Comparison of ENCODE assay signal across 8 mouse cellular contexts in the genomic region with DNA sequence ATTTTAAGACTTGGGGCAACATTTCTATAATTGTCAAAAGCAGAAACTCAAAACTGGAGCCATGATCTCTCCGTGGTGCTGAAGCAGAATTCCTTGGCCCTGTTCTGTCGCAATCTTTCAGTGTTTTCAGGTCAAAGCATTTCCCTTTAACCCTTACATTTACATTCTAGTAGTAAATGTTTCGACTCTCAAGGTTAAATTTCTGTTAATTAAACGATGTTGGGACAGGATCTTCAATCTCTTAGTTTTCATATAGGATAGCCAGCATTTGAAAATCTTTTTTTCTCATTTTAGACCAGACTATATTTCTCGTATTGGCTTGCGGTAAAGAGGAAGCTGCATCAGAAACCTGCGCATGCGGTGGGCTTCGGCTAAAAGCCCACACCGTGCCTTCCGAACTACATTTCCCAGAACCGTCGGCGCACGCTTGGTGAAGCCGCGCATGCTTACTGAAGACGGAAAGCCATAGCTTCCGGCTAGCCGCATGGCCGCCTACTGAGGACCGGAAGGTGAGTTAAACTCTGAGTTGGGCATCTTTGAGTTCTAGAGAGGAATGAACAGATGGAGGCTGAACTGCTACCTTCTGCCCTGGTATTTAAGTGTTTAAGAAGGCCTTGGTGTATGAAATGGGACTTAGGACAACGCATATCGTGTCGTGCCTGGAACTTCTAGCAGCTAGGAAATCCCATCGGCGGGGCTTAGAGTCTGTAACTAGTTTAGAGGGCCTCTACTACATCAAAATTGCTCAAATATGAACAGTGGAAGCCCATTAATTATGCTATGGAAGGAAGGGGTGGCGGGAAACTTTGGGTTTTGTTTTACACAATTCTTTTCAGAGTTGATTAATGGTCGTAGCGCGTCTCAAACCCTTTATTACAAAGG. TPM values are rescaled to one million over a fixed set of nuclear protein-coding genes. Genes with fewer than 3 reads are reported as not detected.
DNase-seq lines count a peak whose midpoint lies in the region; ATAC-seq and TF ChIP-seq lines count a peak whose summit lies in the region.

No protein-coding gene starts in this region.

- peak overlapping the region; percentile 58 for H3K4me3 ChIP-seq in forebrain, embryonic 16.5 days (replicated peaks; ENCODE audit: low read length)
- H3K4me3 ChIP-seq in layer of hippocampus, adult 2 months = peak overlapping the region; percentile 74
- H3K4me3 ChIP-seq in lung, adult 2 months (replicated peaks; ENCODE audit: extremely low read depth, low read depth, low read length) = peak overlapping the region; percentile 77
- peak overlapping the region; percentile 74 for H3K4me3 ChIP-seq in neural tube, embryonic 15.5 days (replicated peaks)

- no peaks in the 10 kb centered on the region for H3K9me3 ChIP-seq in forebrain, embryonic 16.5 days (ENCODE audit: control insufficient read depth, low read length)
- H3K9me3 ChIP-seq in neural tube, embryonic 15.5 days (replicated peaks) = no peaks in the 10 kb centered on the region

- 2% methylated on average over 31 of the region's 31 CpGs for WGBS in forebrain, embryonic 16.5 days
- 1% methylated on average over 31 of the region's 31 CpGs for WGBS in lung, adult 2 months
- WGBS in neural tube, embryonic 15.5 days = 2% methylated on average over 31 of the region's 31 CpGs

- peaks cover 10% of the 10 kb centered on the region; the same call in 1 of the 2 replicates for H3K36me3 ChIP-seq in forebrain, embryonic 16.5 days (ENCODE audit: control insufficient read depth, insufficient read depth)
- H3K36me3 ChIP-seq in neural tube, embryonic 15.5 days = peaks cover 12% of the 10 kb centered on the region

- H3K27me3 ChIP-seq in forebrain, embryonic 16.5 days (replicated peaks; ENCODE audit: control insufficient read depth, insufficient read depth, low read length) = peaks cover 2% of the 10 kb centered on the region; the same call in 1 of the 2 replicates
- H3K27me3 ChIP-seq in neural tube, embryonic 15.5 days (replicated peaks) = no peaks in the 10 kb centered on the region

- peak; percentile 91 for DNase-seq in MEL-GATA-1-ER (ENCODE audit: extremely low read depth, low read depth)
- DNase-seq in cerebellum, adult 18-20 months = peak; percentile 86 to 88
- DNase-seq in heart, postnatal 4 days = peak; percentile 76
- peak; percentile 76 to 88 for DNase-seq in layer of hippocampus, adult 2 months (ENCODE audit: low spot score in 2 of 2)
- peak; percentile 62 for DNase-seq in lung, adult 2 months
- peak; percentile 76 for DNase-seq in testis, postnatal 10 days (ENCODE audit: low spot score)

- peak overlapping the region; percentile 73 for H3K9ac ChIP-seq in forebrain, embryonic 16.5 days (replicated peaks; ENCODE audit: low read depth, low read length)
- H3K9ac ChIP-seq in neural tube, embryonic 15.5 days (replicated peaks) = peak overlapping the region; percentile 73

- TF ChIP-seq CTCF in layer of hippocampus, adult 2 months (conservative IDR thresholded peaks at IDR 0.05) = no peak
- TF ChIP-seq CTCF in lung, adult 2 months (IDR thresholded peaks at IDR 0.05; ENCODE audit: insufficient read depth, low read length) = no peak

- H3K27ac ChIP-seq in forebrain, embryonic 16.5 days (ENCODE audit: low read length) = peak overlapping the region; percentile 78
- H3K27ac ChIP-seq in layer of hippocampus, adult 2 months = peak overlapping the region; percentile 93
- H3K27ac ChIP-seq in neural tube, embryonic 15.5 days (replicated peaks) = peak overlapping the region; percentile 88

- peak; percentile 94 for ATAC-seq in forebrain, embryonic 16.5 days
- ATAC-seq in neural tube, embryonic 15.5 days (ENCODE audit: low FRiP score) = peak; percentile 90

- peaks cover 17% of the 10 kb centered on the region for H3K4me1 ChIP-seq in forebrain, embryonic 16.5 days (replicated peaks; ENCODE audit: control insufficient read depth, insufficient read depth, low read length)
- H3K4me1 ChIP-seq in lung, adult 2 months (ENCODE audit: control insufficient read depth, insufficient read depth, low read length) = no peaks in the 10 kb centered on the region
- H3K4me1 ChIP-seq in neural tube, embryonic 15.5 days = peaks cover 24% of the 10 kb centered on the region

- peak; percentile 75; the same call in 1 of the 2 replicates for TF ChIP-seq POLR2A in lung, adult 2 months (IDR thresholded peaks at IDR 0.05; ENCODE audit: borderline replicate concordance, extremely low read depth, low read depth, low read length)

- peak overlapping the region; percentile 97 for H3K4me2 ChIP-seq in forebrain, embryonic 16.5 days (ENCODE audit: low read length)
- peak overlapping the region; percentile 93 for H3K4me2 ChIP-seq in neural tube, embryonic 15.5 days

RNA-seq across cellular contexts. Expression of a gene that starts 0.9 kb away (rescaled TPM):
- polyA plus RNA-seq in forebrain, embryonic 16.5 days (2015; fragmentation: Nextera tagmentation; extraction: Ambion mirVana) = 15.7 and 20.6 TPM in 2 replicates
- 1 to 10 TPM; 8.9 to 9.3 TPM for total RNA-seq in heart, postnatal 4 days (2021)
- 10 to 100 TPM; 13.0 to 14.2 TPM for total RNA-seq in layer of hippocampus, adult 2 months (2021)
- 1.1 and 2.2 TPM in 2 replicates for polyA plus RNA-seq in lung, adult 2 months (2012; rRNA removed)
- polyA plus RNA-seq in neural tube, embryonic 15.5 days (2015; fragmentation: Nextera tagmentation; extraction: Ambion mirVana) = 15.5 and 16.9 TPM in 2 replicates

RNA-seq across cellular contexts. Expression of a gene that starts 0.9 kb away (rescaled TPM):
- 19.4 and 21.6 TPM in 2 replicates for polyA plus RNA-seq in forebrain, embryonic 16.5 days (2015; fragmentation: Nextera tagmentation; extraction: Ambion mirVana)
- total RNA-seq in heart, postnatal 4 days (2021) = under 1 TPM; 0.05 to 0.07 TPM
- 10 to 100 TPM; 13.9 to 14.9 TPM for total RNA-seq in layer of hippocampus, adult 2 months (2021)
- polyA plus RNA-seq in lung, adult 2 months (2012; rRNA removed) = 0.02 and 0.03 TPM in 2 replicates
- polyA plus RNA-seq in neural tube, embryonic 15.5 days (2015; fragmentation: Nextera tagmentation; extraction: Ambion mirVana) = 25.6 and 30.2 TPM in 2 replicates

RNA-seq across cellular contexts. Expression of a gene that starts 10.8 kb away (rescaled TPM):
- 1.3 and 2.3 TPM in 2 replicates for polyA plus RNA-seq in forebrain, embryonic 16.5 days (2015; fragmentation: Nextera tagmentation; extraction: Ambion mirVana)
- total RNA-seq in heart, postnatal 4 days (2021) = under 1 TPM; 0.14 to 0.32 TPM
- under 1 TPM; 0.74 to 0.79 TPM for total RNA-seq in layer of hippocampus, adult 2 months (2021)
- not detected in 2 replicates for polyA plus RNA-seq in lung, adult 2 months (2012; rRNA removed)
- 0.89 and 0.97 TPM in 2 replicates for polyA plus RNA-seq in neural tube, embryonic 15.5 days (2015; fragmentation: Nextera tagmentation; extraction: Ambion mirVana)

RNA-seq across cellular contexts. Expression of a gene that starts 10.9 kb away (rescaled TPM):
- polyA plus RNA-seq in forebrain, embryonic 16.5 days (2015; fragmentation: Nextera tagmentation; extraction: Ambion mirVana) = 25.1 and 26.3 TPM in 2 replicates
- 1 to 10 TPM; 7.1 to 7.6 TPM for total RNA-seq in heart, postnatal 4 days (2021)
- total RNA-seq in layer of hippocampus, adult 2 months (2021) = 10 to 100 TPM; 13.0 to 15.8 TPM
- 0.75 and 0.89 TPM in 2 replicates for polyA plus RNA-seq in lung, adult 2 months (2012; rRNA removed)
- polyA plus RNA-seq in neural tube, embryonic 15.5 days (2015; fragmentation: Nextera tagmentation; extraction: Ambion mirVana) = 15.0 and 15.7 TPM in 2 replicates

RNA-seq across cellular contexts. Expression of a gene that starts 41.2 kb away (rescaled TPM):
- not detected in 2 replicates for polyA plus RNA-seq in forebrain, embryonic 16.5 days (2015; fragmentation: Nextera tagmentation; extraction: Ambion mirVana)
- total RNA-seq in heart, postnatal 4 days (2021) = not detected
- not detected for total RNA-seq in layer of hippocampus, adult 2 months (2021)
- not detected in 2 replicates for polyA plus RNA-seq in lung, adult 2 months (2012; rRNA removed)
- not detected in 2 replicates for polyA plus RNA-seq in neural tube, embryonic 15.5 days (2015; fragmentation: Nextera tagmentation; extraction: Ambion mirVana)

Comparison
In these comparisons a context has a peak if more than half of its experiments do, and no peak if none do; other contexts are left out.
1. Peak in every context shown above with its lines: DNase-seq, ATAC-seq, H3K4me3 ChIP-seq and H3K27ac ChIP-seq.
2. RNA of a gene that starts 0.9 kb away (polyA plus RNA-seq): 25.6 to 30.2 TPM in neural tube, embryonic 15.5 days and 19.4 to 21.6 TPM in forebrain, embryonic 16.5 days; 0.02 to 0.03 TPM in lung, adult 2 months; every median in the first group is over 10 times any median in the second.